Mouse (Mus musculus) heart, adult 2 months (tissue): ENCODE results near the gene Thap3. TPM values are rescaled to one million over a fixed set of nuclear protein-coding genes. Genes with fewer than 3 reads are reported as not detected.

Experiments
- DNase-seq, 2 experiments: peaks; one replicate each; pipeline ENCODE4 v3.0.0; 2021
- H3K27ac ChIP-seq: fragments of 200-600 bp; 2 replicates; pipeline ENCODE4 v1.8.1; 2022
- H3K27me3 ChIP-seq: fragments of 200-500 bp; 2 replicates; pipeline ENCODE4 v1.6.1; 2012; ENCODE audit warnings: mild to moderate bottlenecking, low read length, inconsistent platforms, mixed read lengths; ENCODE audit not compliant: control insufficient read depth, insufficient read depth
- H3K36me3 ChIP-seq: fragments of 200-500 bp; 2 replicates; pipeline ENCODE4 v1.6.1; 2012; ENCODE audit warnings: low read length, inconsistent platforms; ENCODE audit not compliant: control insufficient read depth, insufficient read depth
- H3K4me1 ChIP-seq: fragments of 200-500 bp; 2 replicates; pipeline ENCODE4 v1.6.1; 2011; ENCODE audit warnings: low read length; ENCODE audit not compliant: control insufficient read depth, insufficient read depth
- H3K4me3 ChIP-seq: fragments of 200-600 bp; 2 replicates; pipeline ENCODE4 v1.8.1; 2022
- H3K79me2 ChIP-seq: fragments of 200-500 bp; replicated peaks from 2 replicates; pipeline ENCODE4 v1.6.1; 2012; ENCODE audit warnings: mild to moderate bottlenecking, inconsistent platforms, low read length, moderate library complexity, mixed read lengths; ENCODE audit not compliant: control insufficient read depth, insufficient read depth
- H3K9ac ChIP-seq: fragments of 200-500 bp; 2 replicates; pipeline ENCODE4 v1.6.1; 2012; ENCODE audit warnings: low read depth, mild to moderate bottlenecking, control low read depth, inconsistent platforms, low read length, mixed read lengths
- CTCF ChIP-seq: fragments of 200-600 bp; IDR thresholded peaks from 2 replicates; pipeline ENCODE4 v1.8.1; 2022; ENCODE audit warnings: antibody characterized with exemption, mild to moderate bottlenecking, moderate library complexity
- EP300 ChIP-seq: fragments of 200-500 bp; IDR thresholded peaks from 2 replicates; pipeline ENCODE4 v1.6.1; 2011; ENCODE audit warnings: low read depth, low read length, control low read depth; ENCODE audit not compliant: insufficient read depth
- POLR2A ChIP-seq: fragments of 200-500 bp; IDR thresholded peaks from 2 replicates; pipeline ENCODE4 v1.6.1; 2011; ENCODE audit warnings: mild to moderate bottlenecking, low read depth, low read length, control low read depth; ENCODE audit not compliant: insufficient read depth
- WGBS: fragments of 180-500 bp; shearing (Covaris S2); methylation state at CpG from one replicate; pipeline ENCODE4 v1.1.7; 2018; 5-methylcytosine and 5-hydroxymethylcytosine counted together
- intact Hi-C: fragments of 180-260 bp; cut with DNase I; formaldehyde crosslinking; loops from one replicate; pipeline ENCODE4 v1.15.1; 2025
- polyA plus RNA-seq: library from polyadenylated mRNA; depleted of rRNA; stranded (reverse); fragments of >200 nt; gene quantifications from 2 replicates; pipeline ENCODE4 v1.2.3, GENCODE M21; 2012
- total RNA-seq, 2 experiments: library from RNA; stranded (reverse); gene quantifications; 2 replicates each; pipeline ENCODE4 v1.2.3; 2021

Gene Thap3
- total and polyA plus RNA-seq, 3 experiments, result 12.0 to 27.6 (median 13.5) TPM

GRCm38 (mm10) chr4:152021568-152022097 is 32.8 kb upstream of the Thap3 start:
- H3K36me3 ChIP-seq, result no peaks in the 10 kb centered on the region
- WGBS, result 73% methylated on average over 12 of the region's 12 CpGs
- no peak for DNase-seq
- no peaks in the 10 kb centered on the region for H3K27me3 ChIP-seq
- intact Hi-C loops, result loop anchor here (10.0 kb wide), 1 partner anchor 273 kb away; the partner anchor contains the start of genes Hes3 and Icmt
- H3K27ac ChIP-seq, result no peak overlapping the region
- TF ChIP-seq EP300 (no peak), POLR2A (no peak), CTCF (0 out of 2 replicates have a peak, but pooled peaks have one; percentile 8)
- H3K4me1 ChIP-seq, result peaks cover 6% of the 10 kb centered on the region
- no peak overlapping the region for H3K9ac ChIP-seq
- no peaks in the 10 kb centered on the region; the same call in 1 of the 2 replicates for H3K79me2 ChIP-seq
- no peak overlapping the region for H3K4me3 ChIP-seq

DNA sequence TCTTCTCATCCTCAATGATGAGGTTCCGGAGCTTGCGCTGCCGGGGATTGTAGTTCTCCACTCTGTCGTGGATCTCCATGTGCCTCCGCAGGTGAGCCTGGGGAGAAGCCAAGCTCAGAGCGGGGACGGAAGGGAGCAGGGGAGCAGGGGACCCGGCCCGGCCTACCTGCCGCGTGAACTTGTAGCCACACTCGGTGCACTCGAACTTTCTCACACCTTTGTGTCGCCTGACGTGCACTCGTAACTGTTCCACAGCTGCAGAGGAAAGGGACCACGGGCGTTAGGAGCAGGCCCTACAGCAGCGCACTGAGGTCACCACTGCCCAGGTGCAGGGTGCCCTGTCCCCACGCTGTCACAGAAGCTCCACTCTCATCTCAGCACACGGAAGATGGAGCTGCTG is 31.2 kb upstream of the Thap3 start:
- no peaks in the 10 kb centered on the region; the same call in 1 of the 2 replicates for H3K79me2 ChIP-seq
- no peaks in the 10 kb centered on the region for H3K36me3 ChIP-seq
- H3K27ac ChIP-seq, result no peak overlapping the region
- H3K4me3 ChIP-seq, result no peak overlapping the region
- no peaks in the 10 kb centered on the region for H3K27me3 ChIP-seq
- TF ChIP-seq POLR2A, result no peak
- TF ChIP-seq EP300, result no peak
- no peak for TF ChIP-seq CTCF
- no peak overlapping the region for H3K9ac ChIP-seq
- no peak for DNase-seq
- H3K4me1 ChIP-seq, result no peaks in the 10 kb centered on the region
- 90% methylated on average over 21 of the region's 21 CpGs for WGBS
- intact Hi-C loops, result loop anchor here (10.0 kb wide), 1 partner anchor 275 kb away; the partner anchor contains the start of genes Hes3 and Icmt

GRCm38 (mm10) chr4:152019073-152019472 is 30.3 kb upstream of the Thap3 start:
- DNase-seq, result no peak
- H3K36me3 ChIP-seq, result no peaks in the 10 kb centered on the region
- H3K27ac ChIP-seq, result no peak overlapping the region
- WGBS, result 81% methylated on average over 6 of the region's 6 CpGs
- no peaks in the 10 kb centered on the region; the same call in 1 of the 2 replicates for H3K4me1 ChIP-seq
- no peaks in the 10 kb centered on the region; the same call in 1 of the 2 replicates for H3K79me2 ChIP-seq
- no peak overlapping the region for H3K9ac ChIP-seq
- TF ChIP-seq POLR2A (no peak), EP300 (no peak), CTCF (no peak)
- intact Hi-C loops, result no loop called here
- no peak overlapping the region for H3K4me3 ChIP-seq
- no peaks in the 10 kb centered on the region for H3K27me3 ChIP-seq

DNA sequence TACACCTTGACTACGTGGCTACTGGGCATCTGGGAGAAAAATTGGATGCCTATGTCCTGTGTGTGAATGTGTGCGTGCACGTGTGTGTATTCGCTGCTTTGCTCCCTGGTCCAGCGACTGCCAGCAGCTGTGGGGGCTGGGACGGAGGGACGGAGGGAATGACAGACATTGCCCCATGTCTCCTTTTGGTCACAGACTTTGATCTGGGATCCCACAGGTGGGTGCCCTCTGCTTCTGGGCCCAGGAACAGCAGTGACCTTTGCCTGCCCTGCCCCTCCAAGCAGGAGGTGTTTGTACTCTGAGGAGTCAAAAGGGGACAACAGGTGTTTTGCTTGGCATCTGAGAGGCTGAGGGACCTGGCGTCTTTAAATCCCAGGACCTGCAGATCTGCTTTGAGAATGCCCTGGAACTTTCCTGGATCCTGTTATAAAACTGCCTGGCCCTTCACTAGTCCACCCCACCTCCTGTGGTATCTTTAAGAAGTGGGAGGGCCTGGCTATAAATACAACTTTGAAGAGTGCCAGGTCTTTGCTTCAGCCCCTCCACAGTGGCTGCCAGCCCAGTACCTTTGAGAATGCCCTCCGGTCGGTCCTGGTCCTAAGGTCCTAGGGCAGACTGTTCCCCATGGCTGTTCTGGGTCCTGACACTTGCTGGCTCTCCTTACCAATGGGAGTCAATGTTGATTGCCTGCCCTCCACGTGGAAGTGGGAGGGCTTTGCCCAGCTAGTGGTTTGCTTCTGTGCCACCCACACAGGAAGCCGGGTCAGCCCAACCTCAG is 24.4 kb upstream of the Thap3 start:
- H3K9ac ChIP-seq, result peak overlapping the region; percentile 38
- intact Hi-C loops, result no loop called here
- peak; percentile 59 to 80 for DNase-seq
- H3K27me3 ChIP-seq, result no peaks in the 10 kb centered on the region
- peaks cover 3% of the 10 kb centered on the region; the same call in 1 of the 2 replicates for H3K79me2 ChIP-seq
- H3K27ac ChIP-seq, result peak overlapping the region; percentile 98
- H3K4me1 ChIP-seq, result peaks cover 13% of the 10 kb centered on the region
- peaks cover 4% of the 10 kb centered on the region for H3K36me3 ChIP-seq
- H3K4me3 ChIP-seq, result no peak overlapping the region; the same call in 1 of the 2 replicates
- WGBS, result 61% methylated on average over 12 of the region's 12 CpGs
- TF ChIP-seq POLR2A (0 out of 2 replicates have a peak, but pooled peaks have one; percentile 15), CTCF (no peak), EP300 (peak; percentile 51; the same call in 1 of the 2 replicates)

GRCm38 (mm10) chr4:152012109-152012508 is 23.3 kb upstream of the Thap3 start:
- Histone ChIP-seq H3K36me3 (peaks cover 4% of the 10 kb centered on the region), H3K27me3 (no peaks in the 10 kb centered on the region), H3K9ac (peak overlapping the region; percentile 26), H3K27ac (peak overlapping the region; percentile 98), H3K79me2 (peaks cover 3% of the 10 kb centered on the region; the same call in 1 of the 2 replicates), H3K4me1 (peaks cover 17% of the 10 kb centered on the region), H3K4me3 (no peak overlapping the region)
- DNase-seq, result no peak
- 70% methylated on average over 16 of the region's 16 CpGs for WGBS
- TF ChIP-seq CTCF, result no peak
- intact Hi-C loops, result no loop called here

- intact Hi-C loops, result no loop called here
- peak in 1 of 2 experiments; percentile 13 for DNase-seq
These were observed 22.5 kb upstream of the Thap3 start for GRCm38 (mm10) chr4:152011171-152011760.

More at GRCm38 (mm10) chr4:152011171-152011760, 22.5 kb upstream of the Thap3 start:
- peaks cover 17% of the 10 kb centered on the region for H3K4me1 ChIP-seq
- peaks cover 4% of the 10 kb centered on the region for H3K36me3 ChIP-seq
- H3K4me3 ChIP-seq, result peak overlapping the region; percentile 88
- WGBS, result 50% methylated on average over 8 of the region's 8 CpGs
- TF ChIP-seq POLR2A (no peak), EP300 (no peak)
- H3K79me2 ChIP-seq, result peaks cover 3% of the 10 kb centered on the region; the same call in 1 of the 2 replicates
- H3K9ac ChIP-seq, result peak overlapping the region; percentile 90
- H3K27ac ChIP-seq, result peak overlapping the region; percentile 98
- H3K27me3 ChIP-seq, result no peaks in the 10 kb centered on the region
